ENCODE assay signal across 8 mouse cellular contexts in the genomic region with DNA sequence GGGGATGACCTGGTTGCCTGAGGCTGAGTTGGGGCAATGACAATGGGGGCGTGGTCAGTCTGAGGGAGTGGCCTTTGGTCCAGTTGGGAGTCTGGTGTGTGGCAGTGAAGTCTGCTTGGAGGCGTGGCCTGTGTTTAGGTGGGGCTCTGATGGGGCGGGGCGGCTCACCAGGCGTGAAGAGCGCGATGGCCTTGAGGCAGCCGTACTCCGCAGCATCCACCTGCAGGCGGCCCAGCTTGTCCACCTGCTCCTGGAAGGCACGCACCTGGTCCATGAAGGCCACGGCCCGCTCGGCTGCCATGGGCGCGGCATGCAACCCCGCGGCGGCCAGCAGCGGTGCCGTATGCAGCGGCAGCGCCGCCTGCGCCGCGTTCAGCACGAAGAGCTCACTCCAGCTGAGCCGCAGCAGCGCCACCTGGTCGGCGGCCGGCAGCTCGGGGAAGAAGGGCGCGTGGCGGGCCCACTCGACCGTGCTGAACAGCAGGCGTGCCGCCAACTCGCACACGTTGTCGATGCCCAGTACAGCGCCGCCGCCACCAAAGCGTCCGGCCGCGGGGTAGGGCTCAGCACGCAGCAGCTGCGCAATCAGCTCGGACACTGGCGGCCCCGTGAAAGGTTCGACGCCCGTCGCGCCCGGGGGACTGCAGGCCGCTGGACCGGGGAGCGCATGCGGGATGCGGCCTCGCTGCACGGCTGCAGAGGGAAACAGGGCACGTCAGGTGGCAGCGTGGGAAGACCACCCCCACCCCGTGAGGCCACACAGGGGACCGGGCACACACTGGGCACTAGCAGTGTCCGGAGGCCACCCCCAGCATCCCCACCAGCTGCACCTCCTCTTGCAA. TPM values are rescaled to one million over a fixed set of nuclear protein-coding genes. Genes with fewer than 3 reads are reported as not detected.
DNase-seq lines count a peak whose midpoint lies in the region; ATAC-seq and TF ChIP-seq lines count a peak whose summit lies in the region.

No protein-coding gene starts in this region.

- no peaks in the 10 kb centered on the region for H3K9me3 ChIP-seq in heart, embryonic 15.5 days (replicated peaks)
- no peaks in the 10 kb centered on the region for H3K9me3 ChIP-seq in lung, postnatal 0 days (ENCODE audit: low read length)

- H3K27ac ChIP-seq in heart, embryonic 15.5 days, result peak overlapping the region; percentile 56
- peak overlapping the region; percentile 28 for H3K27ac ChIP-seq in lung, postnatal 0 days (ENCODE audit: low read length)
- no peak overlapping the region for H3K27ac ChIP-seq in olfactory bulb, adult 2 months (ENCODE audit: insufficient read depth, low read depth, low read length)

- no peaks in the 10 kb centered on the region for H3K27me3 ChIP-seq in heart, embryonic 15.5 days
- H3K27me3 ChIP-seq in lung, postnatal 0 days (replicated peaks; ENCODE audit: insufficient read depth, low read length), result no peaks in the 10 kb centered on the region

- peaks cover 53% of the 10 kb centered on the region for H3K4me1 ChIP-seq in heart, embryonic 15.5 days (replicated peaks)
- peaks cover 23% of the 10 kb centered on the region; the same call in 1 of the 2 replicates for H3K4me1 ChIP-seq in lung, postnatal 0 days (ENCODE audit: insufficient read depth, low read depth, low read length)
- peaks cover 36% of the 10 kb centered on the region for H3K4me1 ChIP-seq in olfactory bulb, adult 2 months (ENCODE audit: control insufficient read depth, insufficient read depth, low read length)

- peak; percentile 64 for TF ChIP-seq CTCF in lung, postnatal 0 days (IDR thresholded peaks at IDR 0.05)
- no peak for TF ChIP-seq CTCF in olfactory bulb, adult 2 months (IDR thresholded peaks at IDR 0.05; ENCODE audit: insufficient read depth, low read depth, low read length)

- peak overlapping the region; percentile 59 for H3K4me2 ChIP-seq in heart, embryonic 15.5 days
- H3K4me2 ChIP-seq in lung, postnatal 0 days (replicated peaks; ENCODE audit: low read depth, low read length), result peak overlapping the region; percentile 42

- H3K4me3 ChIP-seq in heart, embryonic 15.5 days, result peak overlapping the region; percentile 25
- no peak overlapping the region for H3K4me3 ChIP-seq in lung, postnatal 0 days (ENCODE audit: low read depth, low read length)
- H3K4me3 ChIP-seq in olfactory bulb, adult 2 months (ENCODE audit: insufficient read depth, low read depth, low read length), result peak overlapping the region; percentile 37

- peak; percentile 2; the same call in 1 of the 2 replicates for ATAC-seq in heart, embryonic 15.5 days (replicated peaks; ENCODE audit: insufficient number of reproducible peaks, insufficient read depth, low FRiP score, low read depth)
- ATAC-seq in lung, postnatal 0 days, result peak; percentile 17

- no peak for TF ChIP-seq POLR2A in olfactory bulb, adult 2 months (IDR thresholded peaks at IDR 0.05; ENCODE audit: insufficient read depth, low read depth, low read length)

- 13% methylated on average over 70 of the region's 74 CpGs for WGBS in heart, embryonic 15.5 days
- 26% methylated on average over 72 of the region's 74 CpGs for WGBS in lung, postnatal 0 days
- 13% methylated on average over 74 of the region's 74 CpGs for WGBS in olfactory bulb, adult 2 months

- H3K9ac ChIP-seq in heart, embryonic 15.5 days, result no peak overlapping the region
- H3K9ac ChIP-seq in lung, postnatal 0 days (replicated peaks; ENCODE audit: low read depth), result no peak overlapping the region

- peak; percentile 63 to 65 for DNase-seq in urinary bladder, adult 18-20 months (ENCODE audit: low spot score in 2 of 2)
- no peak for DNase-seq in urinary bladder, postnatal 10 days (ENCODE audit: low spot score)
- peak; percentile 43 for DNase-seq in embryo, embryonic 11.5 days (ENCODE audit: low read depth, low spot score)
- DNase-seq in kidney, postnatal 25 days, result peak; percentile 92 to 95
- DNase-seq in lung, postnatal 0 days (ENCODE audit: low spot score), result peak; percentile 83
- DNase-seq in thymus, postnatal 4 days, result peak; percentile 77

- peaks cover 36% of the 10 kb centered on the region for H3K36me3 ChIP-seq in heart, embryonic 15.5 days
- peaks cover 23% of the 10 kb centered on the region; the same call in 1 of the 2 replicates for H3K36me3 ChIP-seq in lung, postnatal 0 days (ENCODE audit: insufficient read depth, low read length)

- TF ChIP-seq EP300 in lung, postnatal 0 days (IDR thresholded peaks at IDR 0.05), result no peak

RNA-seq across cellular contexts. Expression of gene Ocel1, which starts 4.7 kb away (rescaled TPM):
- 4.9 and 7.2 TPM in 2 replicates for polyA plus RNA-seq in heart, embryonic 15.5 days (2015; fragmentation: Nextera tagmentation; extraction: Ambion mirVana)
- 11.1 and 11.9 TPM in 2 replicates for polyA plus RNA-seq in lung, postnatal 0 days (2015; fragmentation: Nextera tagmentation; extraction: Ambion mirVana)
- not detected in 2 replicates for polyA plus RNA-seq in olfactory bulb, adult 2 months (2012; ENCODE audit: insufficient read depth, insufficient read length, low replicate concordance, missing spikeins)

RNA-seq across cellular contexts. Expression of gene Nr2f6, which starts 6.0 kb away (rescaled TPM):
- polyA plus RNA-seq in heart, embryonic 15.5 days (2015; fragmentation: Nextera tagmentation; extraction: Ambion mirVana), result 43.4 and 51.5 TPM in 2 replicates
- 61.5 and 69.4 TPM in 2 replicates for polyA plus RNA-seq in lung, postnatal 0 days (2015; fragmentation: Nextera tagmentation; extraction: Ambion mirVana)
- polyA plus RNA-seq in olfactory bulb, adult 2 months (2012; ENCODE audit: insufficient read depth, insufficient read length, low replicate concordance, missing spikeins), result not detected in 2 replicates

RNA-seq across cellular contexts. Expression of gene Use1, which starts 9.2 kb away (rescaled TPM):
- polyA plus RNA-seq in heart, embryonic 15.5 days (2015; fragmentation: Nextera tagmentation; extraction: Ambion mirVana), result 67.6 and 75.3 TPM in 2 replicates
- 136 and 139 TPM in 2 replicates for polyA plus RNA-seq in lung, postnatal 0 days (2015; fragmentation: Nextera tagmentation; extraction: Ambion mirVana)
- not detected in 2 replicates for polyA plus RNA-seq in olfactory bulb, adult 2 months (2012; ENCODE audit: insufficient read depth, insufficient read length, low replicate concordance, missing spikeins)

RNA-seq across cellular contexts. Expression of gene Ushbp1, which starts 19.8 kb away (rescaled TPM):
- polyA plus RNA-seq in heart, embryonic 15.5 days (2015; fragmentation: Nextera tagmentation; extraction: Ambion mirVana), result 14.6 and 17.3 TPM in 2 replicates
- 29.5 and 42.0 TPM in 2 replicates for polyA plus RNA-seq in lung, postnatal 0 days (2015; fragmentation: Nextera tagmentation; extraction: Ambion mirVana)
- not detected in 2 replicates for polyA plus RNA-seq in olfactory bulb, adult 2 months (2012; ENCODE audit: insufficient read depth, insufficient read length, low replicate concordance, missing spikeins)

RNA-seq across cellular contexts. Expression of gene Babam1, which starts 20.9 kb away (rescaled TPM):
- 75.5 and 89.9 TPM in 2 replicates for polyA plus RNA-seq in heart, embryonic 15.5 days (2015; fragmentation: Nextera tagmentation; extraction: Ambion mirVana)
- polyA plus RNA-seq in lung, postnatal 0 days (2015; fragmentation: Nextera tagmentation; extraction: Ambion mirVana), result 60.8 and 62.5 TPM in 2 replicates
- polyA plus RNA-seq in olfactory bulb, adult 2 months (2012; ENCODE audit: insufficient read depth, insufficient read length, low replicate concordance, missing spikeins), result not detected in 2 replicates

Comparison
In these comparisons a context has a peak if more than half of its experiments do, and no peak if none do; other contexts are left out.
1. RNA of gene Nr2f6, which starts 6.0 kb away (polyA plus RNA-seq): 61.5 to 69.4 TPM in lung, postnatal 0 days and 43.4 to 51.5 TPM in heart, embryonic 15.5 days; not detected in olfactory bulb, adult 2 months; every median in the first group is over 10 times any median in the second.
2. RNA of gene Use1, which starts 9.2 kb away (polyA plus RNA-seq): 136 to 139 TPM in lung, postnatal 0 days and 67.6 to 75.3 TPM in heart, embryonic 15.5 days; not detected in olfactory bulb, adult 2 months; every median in the first group is over 10 times any median in the second.